Mouse (Mus musculus) heart, postnatal 36 days (tissue): ENCODE measurements at regions not wholly inside any gene's neighbourhood (a gene's known extent, or its start where the extent isn't known, plus 50 kb on each side); places are given as distances from the start of the nearest gene placed in this dataset.
A peak's percentile ranks its signal among the peaks of the same experiment; 100 is the strongest.
"Not testable (repeated sequence)": the region's sequence is repeated elsewhere in the genome, so short reads cannot be mapped to it uniquely, and the experiment has no call there.

ENCODE experiments used
- DNase-seq, 2 experiments: peaks; one replicate each; pipeline ENCODE4 v3.0.0; 2021 to 2022
- intact Hi-C: fragments of 180-260 bp; cut with DNase I; formaldehyde crosslinking; loops from one replicate; pipeline ENCODE4 v1.15.1; 2025

- intact Hi-C loops = no loop called here
Observed at GRCm38 (mm10) chr1:177382596-177383190, 59.5 kb upstream of the Zbtb18 start.

DNA sequence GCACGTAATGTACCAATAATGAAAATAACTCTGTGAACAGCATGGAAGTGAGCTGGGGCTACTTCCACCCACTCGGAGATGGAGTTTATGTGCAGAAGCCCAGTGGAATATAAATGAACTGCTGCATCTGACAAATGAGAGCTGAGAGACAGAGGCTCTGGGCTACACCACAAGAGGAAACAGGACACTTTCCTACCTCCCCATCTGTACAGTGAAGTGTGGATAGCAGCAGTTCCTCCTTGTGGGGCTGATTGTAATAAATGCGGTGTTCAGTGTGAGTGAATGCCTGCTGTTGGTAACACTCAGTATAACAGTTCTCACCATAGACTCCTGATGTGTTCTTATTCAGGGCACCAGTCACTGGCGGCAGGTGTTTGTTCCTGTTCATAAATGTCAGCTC is 60.0 kb upstream of the Zbtb18 start:
- DNase-seq = no peak
- intact Hi-C loops = no loop called here

More at GRCm38 (mm10) chr1:177382596-177383190, 59.5 kb upstream of the Zbtb18 start:
- DNase-seq = peak; percentile 4 to 12

DNA sequence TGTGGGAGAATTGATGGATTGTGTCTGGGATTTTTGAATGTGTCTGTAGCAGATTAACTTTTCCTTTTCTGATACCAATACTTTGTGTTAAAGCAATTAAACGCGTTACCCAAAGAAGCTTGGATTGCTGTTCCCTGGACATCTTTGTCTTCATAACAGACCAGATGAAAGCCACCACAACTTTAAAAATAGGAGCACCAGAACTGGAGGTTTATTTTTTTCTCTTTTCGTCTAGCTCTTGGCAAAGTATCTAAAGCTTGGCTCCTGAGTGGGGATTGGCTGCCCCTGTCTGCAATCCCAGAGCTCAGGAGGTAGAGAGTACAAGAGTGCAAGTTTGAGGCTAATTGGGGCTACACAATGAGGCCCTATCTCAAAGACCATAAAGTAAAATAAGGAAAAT is 64.0 kb upstream of the Zbtb18 start:
- DNase-seq = no peak
- intact Hi-C loops = no loop called here

- intact Hi-C loops = no loop called here
- DNase-seq = no peak
Observed at GRCm38 (mm10) chr1:177373226-177373825, 68.8 kb upstream of the Zbtb18 start.

- intact Hi-C loops = no loop called here
- DNase-seq = no peak
Observed at GRCm38 (mm10) chr1:177372066-177372465, 70.1 kb upstream of the Zbtb18 start.

DNA sequence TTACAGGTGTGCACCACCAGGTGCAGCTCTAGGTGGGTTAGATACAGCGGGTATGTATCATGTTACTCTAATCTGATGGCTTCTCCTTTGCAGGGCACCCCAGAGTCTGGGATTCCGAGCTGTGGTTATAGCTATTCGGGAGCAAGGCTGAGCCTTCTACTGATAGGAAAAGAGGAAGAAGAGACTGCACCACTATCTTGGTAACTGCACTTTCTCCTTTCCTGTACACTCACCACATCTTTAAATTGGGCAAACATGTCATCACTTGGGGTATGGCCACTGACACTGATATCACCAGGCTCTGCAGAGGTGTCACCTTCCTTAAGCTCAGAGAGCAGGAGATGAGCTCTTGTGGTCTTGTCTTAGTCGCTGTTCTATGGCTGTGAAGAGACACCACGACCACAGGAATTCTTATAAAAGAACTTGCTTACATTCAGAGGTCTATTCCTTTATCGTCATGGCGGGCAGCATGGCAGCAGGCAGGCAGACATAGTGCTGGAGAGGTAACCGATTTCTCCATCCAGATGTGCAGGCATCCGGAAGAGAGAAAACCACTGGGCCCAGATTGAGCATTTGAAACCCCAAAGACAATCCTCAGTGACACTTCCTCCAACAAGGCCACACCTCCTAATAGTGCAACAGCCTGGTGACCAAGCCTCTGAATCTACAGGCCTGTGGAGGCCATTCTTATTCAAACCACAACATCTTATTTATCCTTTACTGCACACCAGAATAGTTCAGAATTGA is 74.1 kb upstream of the Zbtb18 start:
- intact Hi-C loops = no loop called here
- DNase-seq = no peak

DNA sequence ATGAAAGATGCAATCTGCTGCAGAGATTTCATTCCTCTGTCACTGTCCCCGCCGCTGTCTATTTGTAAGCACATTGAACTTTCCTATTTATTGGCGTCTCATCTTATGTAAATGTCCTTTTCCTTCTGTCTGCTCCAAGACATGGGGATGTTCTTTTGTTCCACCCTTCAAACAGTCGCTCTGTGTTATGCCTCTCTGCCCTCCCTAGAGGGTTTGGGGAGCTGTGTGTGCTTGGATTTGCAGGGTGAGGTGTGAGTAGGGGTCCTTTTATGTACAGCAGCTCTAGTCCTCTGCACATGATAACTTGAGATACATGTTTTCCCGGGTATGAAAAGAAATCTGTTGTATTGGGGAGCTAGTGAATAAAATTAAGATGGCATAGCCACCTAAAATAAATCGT is 75.2 kb upstream of the Zbtb18 start:
- no peak for DNase-seq
- intact Hi-C loops = no loop called here

GRCm38 (mm10) chr1:177366475-177366874 is 75.7 kb upstream of the Zbtb18 start:
- intact Hi-C loops = no loop called here
- DNase-seq = no peak

- no peak for DNase-seq
- intact Hi-C loops = no loop called here
Observed at GRCm38 (mm10) chr1:177364355-177364754, 77.8 kb upstream of the Zbtb18 start.

GRCm38 (mm10) chr1:177362398-177362797 is 79.8 kb upstream of the Zbtb18 start:
- no peak for DNase-seq
- intact Hi-C loops = no loop called here

DNA sequence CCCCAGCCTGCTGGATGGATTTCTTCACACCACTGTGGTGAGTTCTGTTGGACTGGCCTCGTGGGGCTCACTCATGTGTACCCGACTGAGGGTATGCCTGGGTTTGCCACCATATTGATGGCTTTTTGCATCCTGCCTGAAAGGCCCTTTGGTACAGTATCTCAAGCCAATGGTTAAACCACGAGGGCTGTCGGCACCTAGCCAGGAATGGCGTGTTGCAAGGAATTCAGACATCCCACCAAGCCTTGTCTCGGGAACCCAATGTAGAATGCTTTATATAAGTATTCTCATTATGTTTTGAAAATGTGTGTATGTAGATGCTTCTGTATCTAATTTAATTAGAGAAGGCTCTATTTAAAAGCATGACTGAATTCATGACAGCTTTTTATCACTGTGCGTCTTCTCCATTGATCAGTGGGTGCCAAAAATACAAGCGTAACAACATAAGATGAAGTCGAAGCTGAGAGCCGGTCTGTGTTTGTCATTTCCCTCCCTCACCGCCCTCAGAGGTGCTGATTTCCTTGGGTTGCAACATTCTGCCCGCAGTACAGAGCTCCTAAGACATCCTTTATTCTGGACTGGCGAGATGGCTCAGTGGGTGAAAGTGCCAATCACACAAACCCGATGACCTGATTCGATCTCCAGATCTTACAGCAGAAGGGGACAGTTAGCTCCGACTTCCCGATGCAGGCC is 90.5 kb upstream of the Akt3 start:
- intact Hi-C loops = no loop called here
- no peak for DNase-seq

- DNase-seq = no peak
- intact Hi-C loops = no loop called here
Observed at GRCm38 (mm10) chr1:177347208-177347607, 89.2 kb upstream of the Akt3 start.

DNA sequence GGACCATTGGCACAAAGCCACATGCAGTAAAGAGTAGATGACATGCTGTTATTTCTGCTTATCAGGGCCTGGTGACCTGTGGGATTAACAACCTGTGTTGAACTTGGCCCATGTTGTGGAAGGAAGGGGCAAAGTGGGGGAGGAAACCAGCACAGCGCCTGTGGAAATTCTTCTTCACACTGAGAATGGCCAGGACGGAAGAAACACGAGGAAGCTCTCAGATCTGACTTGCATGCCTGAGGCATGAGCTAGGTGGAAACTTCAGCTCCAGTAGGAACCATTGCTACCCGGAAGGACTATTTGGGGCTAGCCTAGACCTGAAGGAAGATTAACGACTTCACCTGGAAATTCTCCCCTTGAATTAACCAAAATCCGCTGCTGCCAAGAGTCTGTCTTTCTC is 88.5 kb upstream of the Akt3 start:
- DNase-seq = no peak
- intact Hi-C loops = no loop called here

DNA sequence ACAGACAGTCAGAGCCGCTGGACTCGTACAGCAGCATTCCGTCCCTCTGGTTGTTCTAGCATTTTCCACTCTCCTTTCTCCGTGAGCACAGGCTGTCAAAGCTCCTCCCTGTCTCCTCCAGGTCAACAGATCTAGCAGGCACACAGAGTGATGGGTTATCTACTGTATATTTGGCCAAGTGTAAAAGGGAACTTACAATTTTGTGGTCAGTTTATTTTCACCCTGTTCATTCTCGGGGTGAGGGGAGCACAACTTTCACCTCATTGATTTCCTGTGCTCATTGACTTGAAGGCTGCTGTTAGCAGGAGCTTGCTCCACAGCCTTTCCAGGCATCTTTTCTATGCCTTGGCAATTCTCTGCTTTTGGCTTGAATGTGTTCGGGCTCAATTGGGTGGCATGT is 87.5 kb upstream of the Akt3 start:
- no peak for DNase-seq
- intact Hi-C loops = no loop called here

DNA sequence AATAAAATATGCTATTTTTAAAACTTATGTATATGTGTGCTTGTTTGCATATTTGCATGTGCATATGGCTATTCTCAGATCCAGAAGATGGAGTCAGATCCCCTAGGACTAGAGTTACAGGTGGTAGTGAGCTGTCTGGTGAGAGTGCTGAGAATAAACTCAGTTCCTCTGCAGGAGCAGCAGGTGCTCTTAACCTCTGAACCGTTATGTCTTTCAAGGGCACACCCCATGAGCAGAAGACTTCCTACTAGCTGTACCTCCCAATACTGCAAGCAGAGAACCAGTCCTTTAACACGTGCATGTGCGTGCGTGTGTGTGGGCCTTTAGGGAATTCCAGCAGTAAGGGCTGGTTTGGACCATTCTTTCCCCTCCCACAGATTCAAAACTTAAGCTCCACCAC is 85.9 kb upstream of the Akt3 start:
- no peak for DNase-seq
- intact Hi-C loops = no loop called here

DNA sequence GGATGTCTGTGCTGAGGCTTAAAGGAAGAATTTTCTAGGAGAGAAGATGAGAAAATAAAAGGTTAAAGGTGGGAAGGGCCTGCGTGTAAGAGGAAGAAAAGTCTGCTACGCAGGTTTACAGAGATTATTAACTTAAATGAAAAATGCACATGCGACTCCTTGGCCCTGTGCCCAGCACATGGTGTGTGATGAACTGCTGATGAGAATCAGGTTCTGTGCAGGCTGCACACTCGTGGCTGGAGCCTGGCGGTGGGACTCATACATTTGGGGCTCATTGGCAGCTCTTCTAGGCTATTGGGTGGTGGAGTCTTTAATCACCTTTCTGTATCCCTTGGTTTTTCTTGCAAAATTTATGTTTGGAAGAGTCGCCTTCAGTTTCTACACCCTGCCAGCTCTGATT is 85.1 kb upstream of the Akt3 start:
- DNase-seq = no peak
- intact Hi-C loops = no loop called here

GRCm38 (mm10) chr1:177340232-177340631 is 82.2 kb upstream of the Akt3 start:
- intact Hi-C loops = no loop called here
- no peak for DNase-seq

- intact Hi-C loops, DNase-seq: not testable (repeated sequence)
Observed at GRCm38 (mm10) chr1:177339207-177339787, 81.3 kb upstream of the Akt3 start.

DNA sequence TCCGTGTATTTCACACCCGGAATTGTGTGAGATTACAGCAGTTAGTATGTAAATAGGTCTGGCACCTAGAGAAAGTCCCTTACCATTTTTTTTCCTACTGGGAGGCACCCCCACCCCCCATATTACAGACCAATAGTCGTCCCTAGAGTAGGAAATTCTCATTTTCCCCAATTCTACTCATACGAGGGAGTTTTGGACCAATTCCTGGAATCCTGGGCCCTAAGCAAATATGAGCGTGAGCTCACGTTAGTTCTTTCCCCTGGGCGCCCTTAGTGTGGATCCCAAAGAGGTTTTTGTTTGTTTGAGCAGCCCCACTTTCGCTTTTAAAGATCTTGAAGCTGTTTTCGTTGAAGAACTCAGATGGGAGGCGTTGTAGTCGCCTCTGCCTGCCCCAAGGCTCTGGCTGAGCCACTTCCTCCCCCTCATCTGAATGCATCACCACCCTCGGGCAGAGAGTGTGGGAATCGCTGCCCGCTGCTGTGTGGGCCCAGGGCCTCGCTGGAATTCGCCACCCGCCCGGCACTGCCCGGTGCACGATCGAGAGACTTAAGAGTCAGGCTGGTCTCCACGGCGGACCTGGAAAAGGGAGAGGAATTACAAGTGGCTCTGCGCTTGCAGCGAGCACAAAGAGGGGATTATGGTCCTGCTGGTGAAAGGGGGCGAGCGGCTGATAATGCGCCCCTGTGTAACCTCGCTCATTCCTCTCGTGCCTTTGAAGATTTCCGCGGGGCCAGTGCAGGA is 80.6 kb upstream of the Akt3 start:
- DNase-seq = peak; percentile 50 to 55
- intact Hi-C loops = no loop called here

GRCm38 (mm10) chr1:177337756-177338155 is 79.8 kb upstream of the Akt3 start:
- no peak for DNase-seq
- intact Hi-C loops = no loop called here

- no peak for DNase-seq
- intact Hi-C loops = no loop called here
Observed at GRCm38 (mm10) chr1:177337141-177337540, 79.1 kb upstream of the Akt3 start.
